Mouse (Mus musculus) forebrain, embryonic 16.5 days (tissue): ENCODE measurements around the gene Stat2. TPM values are rescaled to one million over a fixed set of nuclear protein-coding genes. Genes with fewer than 3 reads are reported as not detected.

ENCODE experiments used
- ATAC-seq: fragments of 200-750 bp; cut with Nextera tagmentation; 2 replicates; pipeline ENCODE4 v1.8.0; 2017; ENCODE audit warnings: mild to moderate bottlenecking, moderate library complexity
- H3K27ac ChIP-seq: fragments of 300-500 bp; sonication (generic); 2 replicates; pipeline ENCODE4 v1.5.1; 2014; ENCODE audit warnings: low read length, control low read depth
- H3K27me3 ChIP-seq: fragments of 300-500 bp; sonication (generic); replicated peaks from 2 replicates; pipeline ENCODE4 v1.6.1; 2014; ENCODE audit warnings: low read length; ENCODE audit not compliant: control insufficient read depth, insufficient read depth
- H3K36me3 ChIP-seq: fragments of 300-500 bp; sonication (generic); 2 replicates; pipeline ENCODE4 v1.6.1; 2014; ENCODE audit not compliant: control insufficient read depth, insufficient read depth
- H3K4me1 ChIP-seq: fragments of 300-500 bp; sonication (generic); replicated peaks from 2 replicates; pipeline ENCODE4 v1.6.1; 2014; ENCODE audit warnings: low read length; ENCODE audit not compliant: control insufficient read depth, insufficient read depth
- H3K4me2 ChIP-seq: fragments of 300-500 bp; sonication (generic); 2 replicates; pipeline ENCODE4 v1.6.1; 2014; ENCODE audit warnings: mild to moderate bottlenecking, low read length, control low read depth
- H3K4me3 ChIP-seq: fragments of 300-500 bp; sonication (generic); replicated peaks from 2 replicates; pipeline ENCODE4 v1.5.1; 2014; ENCODE audit warnings: mild to moderate bottlenecking, low read length, control low read depth
- H3K9ac ChIP-seq: fragments of 300-500 bp; sonication (generic); replicated peaks from 2 replicates; pipeline ENCODE4 v1.6.1; 2014; ENCODE audit warnings: low read depth, low read length, control low read depth
- H3K9me3 ChIP-seq: fragments of 300-500 bp; sonication (generic); 2 replicates; pipeline ENCODE4 v1.6.1; 2016; ENCODE audit warnings: low read length; ENCODE audit not compliant: control insufficient read depth
- WGBS: fragments of 180-500 bp; shearing (Covaris S2); extraction: QIAGEN DNeasy Blood & Tissue Kit; methylation state at CpG from one replicate; pipeline ENCODE4 v1.1.7; 2014; 5-methylcytosine and 5-hydroxymethylcytosine counted together
- polyA plus RNA-seq: library from polyadenylated mRNA; unstranded; fragments of >200 nt; fragmentation: Nextera tagmentation; extraction: Ambion mirVana; gene quantifications from 2 replicates; pipeline ENCODE4 v1.2.1, GENCODE M21; 2015

The Stat2 gene
- polyA plus RNA-seq, 1 experiment from 2014 or later: 23.3 TPM

- Histone ChIP-seq H3K4me2 (peak overlapping the region; percentile 65), H3K9me3 (no peaks in the 10 kb centered on the region), H3K4me3 (peak overlapping the region; percentile 79), H3K27me3 (no peaks in the 10 kb centered on the region), H3K4me1 (peaks cover 7% of the 10 kb centered on the region), H3K27ac (peak overlapping the region; percentile 94), H3K9ac (peak overlapping the region; percentile 80), H3K36me3 (no peaks in the 10 kb centered on the region)
- 0% methylated on average over 14 of the region's 14 CpGs for WGBS
- ATAC-seq: peak; percentile 26
Measured at GRCm38 (mm10) chr10:128232420-128232985, 37.9 kb upstream of the Stat2 start.

- WGBS: 35% methylated on average over 4 of the region's 4 CpGs
- ATAC-seq: no peak
- H3K4me3 ChIP-seq: no peak overlapping the region
- H3K27me3 ChIP-seq: no peaks in the 10 kb centered on the region
- no peak overlapping the region for H3K27ac ChIP-seq
- 0 out of 2 replicates have a peak, but pooled peaks cover 2% of the 10 kb centered on the region for H3K36me3 ChIP-seq
- H3K4me2 ChIP-seq: no peak overlapping the region
- H3K9ac ChIP-seq: no peak overlapping the region
- no peaks in the 10 kb centered on the region for H3K9me3 ChIP-seq
- peaks cover 7% of the 10 kb centered on the region for H3K4me1 ChIP-seq
Measured at GRCm38 (mm10) chr10:128236321-128236720, 34.0 kb upstream of the Stat2 start.

GRCm38 (mm10) chr10:128237807-128238480 lies 32.4 kb upstream of the Stat2 start:
- Histone ChIP-seq H3K4me3 (no peak overlapping the region), H3K9me3 (no peaks in the 10 kb centered on the region), H3K27me3 (no peaks in the 10 kb centered on the region), H3K27ac (no peak overlapping the region), H3K4me1 (peaks cover 5% of the 10 kb centered on the region; the same call in 1 of the 2 replicates), H3K36me3 (0 out of 2 replicates have a peak, but pooled peaks cover 2% of the 10 kb centered on the region), H3K4me2 (no peak overlapping the region), H3K9ac (no peak overlapping the region)
- ATAC-seq: no peak
- 61% methylated on average over 15 of the region's 15 CpGs for WGBS

GRCm38 (mm10) chr10:128239140-128239539 lies 31.2 kb upstream of the Stat2 start:
- Histone ChIP-seq H3K9me3 (no peaks in the 10 kb centered on the region), H3K9ac (no peak overlapping the region), H3K4me1 (peaks cover 4% of the 10 kb centered on the region; the same call in 1 of the 2 replicates), H3K4me3 (no peak overlapping the region), H3K27ac (no peak overlapping the region), H3K36me3 (0 out of 2 replicates have a peak, but pooled peaks cover 2% of the 10 kb centered on the region), H3K27me3 (no peaks in the 10 kb centered on the region), H3K4me2 (no peak overlapping the region)
- ATAC-seq: no peak
- 94% methylated on average over 4 of the region's 4 CpGs for WGBS

GRCm38 (mm10) chr10:128240131-128240530 lies 30.2 kb upstream of the Stat2 start:
- Histone ChIP-seq H3K27me3 (no peaks in the 10 kb centered on the region), H3K9me3 (no peaks in the 10 kb centered on the region), H3K4me1 (peaks cover 4% of the 10 kb centered on the region; the same call in 1 of the 2 replicates), H3K27ac (no peak overlapping the region), H3K9ac (no peak overlapping the region), H3K36me3 (0 out of 2 replicates have a peak, but pooled peaks cover 2% of the 10 kb centered on the region), H3K4me3 (no peak overlapping the region), H3K4me2 (no peak overlapping the region)
- 91% methylated on average over 18 of the region's 18 CpGs for WGBS
- ATAC-seq: no peak

- H3K4me1 ChIP-seq: no peaks in the 10 kb centered on the region
- peaks cover 4% of the 10 kb centered on the region; the same call in 1 of the 2 replicates for H3K36me3 ChIP-seq
- no peaks in the 10 kb centered on the region for H3K27me3 ChIP-seq
- no peak overlapping the region for H3K27ac ChIP-seq
- 95% methylated on average over 8 of the region's 8 CpGs for WGBS
- H3K4me2 ChIP-seq: no peak overlapping the region
- no peak overlapping the region for H3K9ac ChIP-seq
- no peak overlapping the region for H3K4me3 ChIP-seq
- H3K9me3 ChIP-seq: no peaks in the 10 kb centered on the region
- ATAC-seq: no peak
Measured at GRCm38 (mm10) chr10:128243252-128243651, 27.1 kb upstream of the Stat2 start.

- Histone ChIP-seq H3K27me3 (no peaks in the 10 kb centered on the region), H3K27ac (no peak overlapping the region), H3K4me2 (no peak overlapping the region), H3K4me3 (no peak overlapping the region), H3K36me3 (peaks cover 5% of the 10 kb centered on the region; the same call in 1 of the 2 replicates), H3K4me1 (no peaks in the 10 kb centered on the region), H3K9ac (no peak overlapping the region), H3K9me3 (no peaks in the 10 kb centered on the region)
- WGBS: 94% methylated on average over 15 of the region's 15 CpGs
- ATAC-seq: no peak
Measured at GRCm38 (mm10) chr10:128244121-128244520, 26.2 kb upstream of the Stat2 start.

GRCm38 (mm10) chr10:128247020-128247732 lies 23.2 kb upstream of the Stat2 start:
- no peak overlapping the region for H3K4me3 ChIP-seq
- no peak overlapping the region; the same call in 1 of the 2 replicates for H3K4me2 ChIP-seq
- no peaks in the 10 kb centered on the region for H3K27me3 ChIP-seq
- H3K9ac ChIP-seq: no peak overlapping the region
- ATAC-seq: no peak
- 86% methylated on average over 17 of the region's 17 CpGs for WGBS
- no peak overlapping the region for H3K27ac ChIP-seq
- no peaks in the 10 kb centered on the region for H3K9me3 ChIP-seq
- peaks cover 13% of the 10 kb centered on the region for H3K36me3 ChIP-seq
- H3K4me1 ChIP-seq: no peaks in the 10 kb centered on the region

GRCm38 (mm10) chr10:128250565-128250964 lies 19.8 kb upstream of the Stat2 start:
- Histone ChIP-seq H3K9me3 (no peaks in the 10 kb centered on the region), H3K27ac (no peak overlapping the region), H3K4me3 (no peak overlapping the region), H3K36me3 (peaks cover 13% of the 10 kb centered on the region), H3K4me2 (no peak overlapping the region), H3K9ac (no peak overlapping the region), H3K27me3 (no peaks in the 10 kb centered on the region), H3K4me1 (no peaks in the 10 kb centered on the region)
- ATAC-seq: no peak
- 92% methylated on average over 13 of the region's 13 CpGs for WGBS
